Mouse (Mus musculus) cerebellum, adult 9-11 months (tissue): ENCODE measurements around the gene Trip13.

ENCODE experiments used
- DNase-seq: peaks from one replicate; pipeline ENCODE4 v3.0.0; 2022

The Trip13 gene

DNA sequence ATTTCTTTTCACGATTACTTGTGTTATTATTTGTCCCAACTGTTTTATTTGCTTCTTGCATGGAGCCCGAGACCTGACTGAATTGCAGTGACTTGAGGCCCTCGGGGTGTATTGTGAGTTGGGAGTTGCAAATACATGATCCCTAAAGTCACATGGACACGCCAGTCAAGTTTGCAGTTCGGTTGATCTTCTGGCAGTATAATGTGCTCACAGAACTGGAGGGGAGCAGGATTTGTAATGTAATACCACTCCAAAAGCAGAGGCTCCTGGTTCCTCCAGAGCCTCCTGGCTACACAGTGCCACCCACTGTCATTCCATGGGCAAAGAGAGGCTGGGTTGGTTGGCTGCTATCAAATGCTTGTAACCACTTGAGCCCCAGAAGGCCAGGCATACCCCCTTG, 51.0 kb downstream of the Trip13 start:
- DNase-seq: no peak

DNA sequence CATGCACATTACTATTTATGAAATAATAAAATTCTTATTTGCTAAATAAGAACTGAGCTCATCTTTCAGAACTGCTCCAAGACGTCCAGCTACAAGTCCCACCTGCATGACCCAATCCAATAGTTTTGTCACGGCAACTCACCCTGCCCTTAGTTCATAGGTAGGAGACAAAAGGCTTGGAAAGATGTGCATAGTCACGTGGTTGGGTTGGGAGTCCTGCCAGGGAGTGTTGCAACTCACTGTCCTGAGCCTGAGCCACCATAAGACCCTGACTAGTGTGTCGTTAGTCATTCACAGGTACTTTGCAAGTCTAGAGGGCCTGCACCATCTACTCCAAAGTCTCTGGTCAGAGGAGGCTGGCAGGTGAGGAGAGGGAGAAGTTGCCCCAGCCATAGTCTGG, 51.5 kb downstream of the Trip13 start:
- DNase-seq: no peak

GRCm38 (mm10) chr13:73885656-73886055, 51.9 kb downstream of the Trip13 start:
- DNase-seq: no peak

DNA sequence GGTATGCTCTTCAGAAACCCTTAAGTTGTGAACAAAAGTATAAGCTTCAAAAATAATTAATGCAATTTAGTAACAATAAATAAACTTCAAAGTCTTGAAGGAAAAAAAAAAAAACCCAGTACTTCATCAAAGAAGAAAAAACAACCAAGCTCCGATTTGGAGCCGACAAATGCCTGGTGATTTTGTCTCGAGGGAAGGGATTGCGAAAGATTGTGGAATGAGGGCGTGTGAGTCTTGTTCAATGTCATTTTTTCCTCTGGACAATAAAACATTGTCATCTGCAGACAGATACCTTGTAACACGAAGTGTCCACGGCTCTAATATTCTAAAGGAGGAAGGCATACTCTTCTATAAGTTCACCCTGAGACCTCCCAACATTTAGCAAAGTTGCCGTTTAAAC, 56.2 kb downstream of the Trip13 start:
- DNase-seq: no peak

GRCm38 (mm10) chr13:73879824-73880223, 57.8 kb downstream of the Trip13 start:
- no peak for DNase-seq

- DNase-seq: no peak
These were observed 65.4 kb downstream of the Trip13 start for GRCm38 (mm10) chr13:73872159-73872558.
